ENCODE assay signal across 8 mouse cellular contexts in the genomic region with DNA sequence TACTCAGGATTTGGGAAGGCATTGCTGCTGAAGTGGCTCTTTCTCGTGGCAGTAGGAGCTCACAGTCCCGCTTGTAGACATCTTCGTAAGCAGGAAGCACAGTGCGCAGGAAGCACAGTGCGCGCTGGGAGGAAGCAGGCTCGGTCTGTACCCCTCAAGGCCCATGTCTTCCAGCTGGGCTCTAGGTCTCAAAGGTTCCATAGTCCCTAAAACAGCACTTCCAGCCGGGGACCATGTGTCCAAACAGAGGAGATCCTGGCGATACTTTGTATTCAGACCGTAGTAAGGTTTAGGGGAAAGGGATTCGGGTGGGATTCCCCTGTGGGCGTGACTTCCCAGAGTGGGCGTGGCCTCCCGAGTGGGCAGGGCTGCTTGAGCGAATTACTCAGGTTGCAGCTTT. TPM values are rescaled to one million over a fixed set of nuclear protein-coding genes. Genes with fewer than 3 reads are reported as not detected.
A peak's percentile ranks its signal among the peaks of the same experiment; 100 is the strongest.
DNase-seq lines count a peak whose midpoint lies in the region; ATAC-seq lines count a peak whose summit lies in the region.

No protein-coding gene starts in this region.

- H3K9me3 ChIP-seq in heart, embryonic 15.5 days (replicated peaks): no peaks in the 10 kb centered on the region
- H3K9me3 ChIP-seq in midbrain, embryonic 11.5 days (ENCODE audit: control insufficient read depth, low read length): no peaks in the 10 kb centered on the region

- H3K36me3 ChIP-seq in heart, embryonic 15.5 days: no peaks in the 10 kb centered on the region
- no peaks in the 10 kb centered on the region for H3K36me3 ChIP-seq in midbrain, embryonic 11.5 days (ENCODE audit: control insufficient read depth, insufficient read depth, low read length)

- peak overlapping the region; percentile 30 for H3K4me3 ChIP-seq in heart, embryonic 15.5 days
- H3K4me3 ChIP-seq in midbrain, embryonic 11.5 days (ENCODE audit: low read depth, low read length): peak overlapping the region; percentile 11

- H3K27ac ChIP-seq in heart, embryonic 15.5 days: peak overlapping the region; percentile 61
- H3K27ac ChIP-seq in midbrain, embryonic 11.5 days (ENCODE audit: low read depth, low read length): no peak overlapping the region

- DNase-seq in gastrocnemius, postnatal 14 days: peak; percentile 50
- no peak for DNase-seq in gastrocnemius, adult 8-10 months (ENCODE audit: low spot score in 2 of 2)
- peak; percentile 42 for DNase-seq in embryo, embryonic 10 days (ENCODE audit: low spot score)
- DNase-seq in kidney, postnatal 4 days: peak; percentile 82 to 84
- DNase-seq in midbrain, embryonic 11.5 days (ENCODE audit: low spot score, missing footprints): peak; percentile 90
- DNase-seq in thymus, postnatal 25 days: peak; percentile 58
- DNase-seq in yolk sac, embryonic 10.5 days (ENCODE audit: low spot score): no peak

- WGBS in heart, embryonic 15.5 days: 39% methylated on average over 15 of the region's 15 CpGs
- WGBS in midbrain, embryonic 11.5 days: 44% methylated on average over 15 of the region's 15 CpGs

- no peak for ATAC-seq in heart, embryonic 15.5 days (replicated peaks; ENCODE audit: insufficient number of reproducible peaks, insufficient read depth, low FRiP score, low read depth)
- no peak for ATAC-seq in midbrain, embryonic 11.5 days (ENCODE audit: low FRiP score)

- peak overlapping the region; percentile 57 for H3K4me2 ChIP-seq in heart, embryonic 15.5 days
- H3K4me2 ChIP-seq in midbrain, embryonic 11.5 days: peak overlapping the region; percentile 45

- intact Hi-C loops in gastrocnemius, postnatal 14 days (cut with DNase I; ENCODE audit: low total_unique reads): loop anchor here (10.0 kb wide), 1 partner anchor 260 kb away; a partner anchor contains a TSS

- H3K4me1 ChIP-seq in heart, embryonic 15.5 days (replicated peaks): peaks cover 18% of the 10 kb centered on the region
- no peaks in the 10 kb centered on the region for H3K4me1 ChIP-seq in midbrain, embryonic 11.5 days (ENCODE audit: control insufficient read depth, insufficient read depth, low read length)

- H3K9ac ChIP-seq in heart, embryonic 15.5 days: peak overlapping the region; percentile 42
- peak overlapping the region; percentile 17; the same call in 1 of the 2 replicates for H3K9ac ChIP-seq in midbrain, embryonic 11.5 days (ENCODE audit: low read length)

- no peaks in the 10 kb centered on the region for H3K27me3 ChIP-seq in heart, embryonic 15.5 days
- H3K27me3 ChIP-seq in midbrain, embryonic 11.5 days (ENCODE audit: control insufficient read depth, insufficient read depth, low read length): no peaks in the 10 kb centered on the region

RNA-seq across cellular contexts. Expression of a gene that starts 24.5 kb away (rescaled TPM):
- 10 to 100 TPM; 27.2 to 34.0 TPM for total RNA-seq in gastrocnemius, postnatal 14 days (2021)
- total RNA-seq in gastrocnemius, adult 8-10 months (2022): 10 to 100 TPM in 2 of 4 experiments, 1 to 10 TPM in 2; 5.7 to 16.2 (median 12.4) TPM
- polyA plus RNA-seq in heart, embryonic 15.5 days (2015; fragmentation: Nextera tagmentation; extraction: Ambion mirVana): 50.6 and 76.8 TPM in 2 replicates
- 146 and 152 TPM in 2 replicates for polyA plus RNA-seq in midbrain, embryonic 11.5 days (2014; fragmentation: Nextera tagmentation; extraction: Ambion mirVana)

RNA-seq across cellular contexts. Expression of a gene that starts 60.0 kb away (rescaled TPM):
- total RNA-seq in gastrocnemius, postnatal 14 days (2021): 10 to 100 TPM; 58.1 to 58.7 TPM
- total RNA-seq in gastrocnemius, adult 8-10 months (2022): 10 to 100 TPM; 42.6 to 56.1 (median 50.7) TPM
- polyA plus RNA-seq in heart, embryonic 15.5 days (2015; fragmentation: Nextera tagmentation; extraction: Ambion mirVana): 42.1 and 48.8 TPM in 2 replicates
- polyA plus RNA-seq in midbrain, embryonic 11.5 days (2014; fragmentation: Nextera tagmentation; extraction: Ambion mirVana): 32.4 and 36.7 TPM in 2 replicates

Comparison
In these comparisons a context has a peak if more than half of its experiments do, and no peak if none do; other contexts are left out.
1. DNase-seq: peak in gastrocnemius, postnatal 14 days (single experiment), embryo, embryonic 10 days (single experiment), kidney, postnatal 4 days (2 of 2), midbrain, embryonic 11.5 days (single experiment) and thymus, postnatal 25 days (single experiment); none in gastrocnemius, adult 8-10 months (0 of 2) and yolk sac, embryonic 10.5 days (single experiment).